Comparison of ENCODE assay signal across 11 mouse cellular contexts in the genomic region with DNA sequence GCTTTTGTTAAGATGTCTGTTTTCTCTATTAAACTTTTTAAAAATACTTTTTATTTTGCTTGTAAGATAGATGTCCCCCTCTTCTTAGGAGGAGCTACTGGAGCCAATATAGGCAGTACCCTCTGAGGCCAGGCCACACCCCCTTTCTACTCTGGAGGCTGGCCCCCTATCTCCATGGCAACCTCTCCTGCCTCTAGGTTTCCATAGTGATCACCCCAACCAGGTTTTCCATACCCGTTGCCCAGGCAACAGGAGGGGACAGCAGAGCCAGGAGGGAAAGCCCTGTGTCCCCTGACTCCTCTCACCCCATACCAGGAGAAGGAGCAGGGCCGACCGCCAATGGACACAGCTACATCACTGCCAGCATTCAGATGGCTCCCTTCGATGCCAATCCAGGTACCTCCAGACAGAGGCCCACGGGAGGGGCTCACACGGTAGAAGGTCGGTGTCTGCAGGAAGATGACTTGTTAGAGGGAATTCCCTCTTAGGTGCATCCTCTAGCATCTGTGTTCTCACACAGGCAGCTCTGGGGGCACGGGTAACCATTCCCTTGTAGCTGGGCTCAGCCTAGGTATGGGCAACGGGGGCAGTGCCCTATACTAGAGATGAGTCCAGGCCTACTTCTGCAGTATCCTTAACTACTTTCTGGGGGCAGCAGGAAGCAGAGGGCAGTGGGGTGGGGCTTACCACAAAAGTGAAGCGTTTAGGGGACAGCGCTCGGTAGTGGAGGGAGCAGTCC. TPM values are rescaled to one million over a fixed set of nuclear protein-coding genes. Genes with fewer than 3 reads are reported as not detected.
DNase-seq lines count a peak whose midpoint lies in the region; ATAC-seq and TF ChIP-seq lines count a peak whose summit lies in the region.
"Had no signal": no experiment of that assay in that cellular context is flagged by ENCODE, and none has a peak within 500 bp of the region (broad histone marks: within the 10 kb centered on the region; RNA-seq: fewer than 3 reads in every experiment).

No protein-coding gene starts in this region.

- H3K9me3 ChIP-seq in forebrain, embryonic 13.5 days (replicated peaks): no peaks in the 10 kb centered on the region
- H3K9me3 ChIP-seq in limb, embryonic 12.5 days: no peaks in the 10 kb centered on the region
- no peaks in the 10 kb centered on the region for H3K9me3 ChIP-seq in neural tube, embryonic 15.5 days (replicated peaks)
- H3K9me3 ChIP-seq: heart, embryonic 13.5 days; lung, embryonic 15.5 days had no signal

- 46% methylated on average over 12 of the region's 12 CpGs for WGBS in forebrain, embryonic 13.5 days
- WGBS in limb, embryonic 12.5 days: 84% methylated on average over 12 of the region's 12 CpGs
- WGBS in neural tube, embryonic 15.5 days: 38% methylated on average over 12 of the region's 12 CpGs

- no peak overlapping the region for H3K4me3 ChIP-seq in layer of hippocampus, adult 2 months
- H3K4me3 ChIP-seq in forebrain, embryonic 13.5 days: no peak overlapping the region
- H3K4me3 ChIP-seq in limb, embryonic 12.5 days (replicated peaks): no peak overlapping the region
- no peak overlapping the region for H3K4me3 ChIP-seq in neural tube, embryonic 15.5 days (replicated peaks)
- H3K4me3 ChIP-seq: heart, embryonic 13.5 days; lung, embryonic 15.5 days had no signal

- peak overlapping the region; percentile 22 for H3K4me2 ChIP-seq in forebrain, embryonic 13.5 days
- H3K4me2 ChIP-seq in limb, embryonic 12.5 days: no peak overlapping the region
- no peak overlapping the region for H3K4me2 ChIP-seq in neural tube, embryonic 15.5 days
- H3K4me2 ChIP-seq: heart, embryonic 13.5 days; lung, embryonic 15.5 days had no signal

- ATAC-seq in forebrain, embryonic 13.5 days: peak; percentile 82
- 0 out of 2 replicates have a peak, but pooled peaks have one; percentile 15 for ATAC-seq in limb, embryonic 12.5 days (ENCODE audit: insufficient number of reproducible peaks, insufficient read depth, low FRiP score, low TSS enrichment, low read depth)
- peak; percentile 66 for ATAC-seq in neural tube, embryonic 15.5 days (ENCODE audit: low FRiP score)

- peak overlapping the region; percentile 23; the same call in 1 of the 2 replicates for H3K9ac ChIP-seq in forebrain, embryonic 13.5 days
- no peak overlapping the region for H3K9ac ChIP-seq in limb, embryonic 12.5 days (replicated peaks)
- H3K9ac ChIP-seq in neural tube, embryonic 15.5 days (replicated peaks): no peak overlapping the region
- H3K9ac ChIP-seq: heart, embryonic 13.5 days; lung, embryonic 15.5 days had no signal

- no peak for TF ChIP-seq CTCF in layer of hippocampus, adult 2 months (conservative IDR thresholded peaks at IDR 0.05)

- peaks cover 22% of the 10 kb centered on the region for H3K4me1 ChIP-seq in forebrain, embryonic 13.5 days
- H3K4me1 ChIP-seq in limb, embryonic 12.5 days (replicated peaks): no peaks in the 10 kb centered on the region
- H3K4me1 ChIP-seq in neural tube, embryonic 15.5 days: peaks cover 16% of the 10 kb centered on the region
- H3K4me1 ChIP-seq: lung, embryonic 15.5 days had no signal

- H3K27ac ChIP-seq in layer of hippocampus, adult 2 months: peak overlapping the region; percentile 57; the same call in 1 of the 2 replicates
- peak overlapping the region; percentile 78 for H3K27ac ChIP-seq in forebrain, embryonic 13.5 days
- H3K27ac ChIP-seq in limb, embryonic 12.5 days: no peak overlapping the region
- 0 out of 2 replicates have a peak overlapping the region, but pooled peaks have one; percentile 1 for H3K27ac ChIP-seq in neural tube, embryonic 15.5 days (replicated peaks)
- H3K27ac ChIP-seq: heart, embryonic 13.5 days; lung, embryonic 15.5 days had no signal

- peaks cover 100% of the 10 kb centered on the region for H3K36me3 ChIP-seq in forebrain, embryonic 13.5 days (ENCODE audit: poor library complexity, severe bottlenecking)
- peaks cover 100% of the 10 kb centered on the region for H3K36me3 ChIP-seq in limb, embryonic 12.5 days
- H3K36me3 ChIP-seq in neural tube, embryonic 15.5 days: peaks cover 88% of the 10 kb centered on the region

- H3K27me3 ChIP-seq in forebrain, embryonic 13.5 days: no peaks in the 10 kb centered on the region
- H3K27me3 ChIP-seq in limb, embryonic 12.5 days: no peaks in the 10 kb centered on the region
- no peaks in the 10 kb centered on the region for H3K27me3 ChIP-seq in neural tube, embryonic 15.5 days (replicated peaks)
- H3K27me3 ChIP-seq: heart, embryonic 13.5 days; lung, embryonic 15.5 days had no signal

- peak in 1 of 2 experiments; percentile 24 for DNase-seq in layer of hippocampus, adult 2 months (ENCODE audit: low spot score in 2 of 2)
- no peak for DNase-seq in layer of hippocampus, adult 8-10 months (ENCODE audit: low spot score in 2 of 2)
- DNase-seq in natural killer cell, adult 2 months (ENCODE audit: low spot score in 2 of 2): no peak
- no peak for DNase-seq in c-Kit-positive CD71-positive TER-119-positive erythroid progenitor cells, embryonic 14.5 days (ENCODE audit: low spot score)
- DNase-seq in B cell, adult 2 months: no peak
- DNase-seq: kidney, adult 18-20 months had no signal

RNA-seq across cellular contexts. Expression of a gene that starts 28.3 kb away (rescaled TPM):
- 100 to 1,000 TPM; 108 to 120 TPM for total RNA-seq in layer of hippocampus, adult 2 months (2021)
- total RNA-seq in layer of hippocampus, adult 8-10 months (2022): 100 to 1,000 TPM in 2 of 4 experiments, 10 to 100 TPM in 2; 88.9 to 130 (median 110) TPM
- 34.8 and 37.4 TPM in 2 replicates for polyA plus RNA-seq in forebrain, embryonic 13.5 days (2015; fragmentation: Nextera tagmentation; extraction: Ambion mirVana)
- polyA plus RNA-seq in limb, embryonic 12.5 days (2016; fragmentation: Nextera tagmentation; extraction: Ambion mirVana): 31.5 and 33.4 TPM in 2 replicates
- polyA plus RNA-seq in neural tube, embryonic 15.5 days (2015; fragmentation: Nextera tagmentation; extraction: Ambion mirVana): 34.8 and 36.4 TPM in 2 replicates

Comparison
In these comparisons a context has a peak if more than half of its experiments do, and no peak if none do; other contexts are left out.
1. ATAC-seq: peak in every context shown above with its lines; median percentile 82 in forebrain, embryonic 13.5 days; 66 in neural tube, embryonic 15.5 days; 15 in limb, embryonic 12.5 days.